Mouse (Mus musculus) intestine, postnatal 0 days (tissue): ENCODE data around the gene Lgr4. TPM values are rescaled to one million over a fixed set of nuclear protein-coding genes. Genes with fewer than 3 reads are reported as not detected.

Experiments
- ATAC-seq: fragments of 200-750 bp; cut with Nextera tagmentation; 2 replicates; pipeline ENCODE4 v1.8.0; 2017; ENCODE audit warnings: mild to moderate bottlenecking, moderate TSS enrichment, moderate library complexity
- H3K27ac ChIP-seq: fragments of 300-500 bp; sonication (generic); 2 replicates; pipeline ENCODE4 v1.5.1; 2014; ENCODE audit warnings: mild to moderate bottlenecking, low read depth, low read length, moderate library complexity
- H3K27me3 ChIP-seq: fragments of 300-500 bp; sonication (generic); replicated peaks from 2 replicates; pipeline ENCODE4 v1.6.1; 2014; ENCODE audit warnings: low read length, mixed read lengths; ENCODE audit not compliant: control insufficient read depth, insufficient read depth
- H3K36me3 ChIP-seq: fragments of 300-500 bp; sonication (generic); 2 replicates; pipeline ENCODE4 v1.6.1; 2014; ENCODE audit warnings: mild to moderate bottlenecking, moderate library complexity; ENCODE audit not compliant: control insufficient read depth, insufficient read depth
- H3K4me1 ChIP-seq: fragments of 300-500 bp; sonication (generic); replicated peaks from 2 replicates; pipeline ENCODE4 v1.6.1; 2014; ENCODE audit warnings: antibody characterized with exemption, low read length, mixed read lengths; ENCODE audit not compliant: control insufficient read depth, insufficient read depth
- H3K4me2 ChIP-seq: fragments of 300-500 bp; sonication (generic); replicated peaks from 2 replicates; pipeline ENCODE4 v1.6.1; 2014; ENCODE audit warnings: low read depth, mild to moderate bottlenecking, moderate library complexity
- H3K4me3 ChIP-seq: fragments of 300-500 bp; sonication (generic); 2 replicates; pipeline ENCODE4 v1.5.1; 2014; ENCODE audit warnings: low read depth, low read length
- H3K9ac ChIP-seq: fragments of 300-500 bp; sonication (generic); 2 replicates; pipeline ENCODE4 v1.6.1; 2014; ENCODE audit warnings: mild to moderate bottlenecking, low read depth, low read length
- H3K9me3 ChIP-seq: fragments of 300-500 bp; sonication (generic); 2 replicates; pipeline ENCODE4 v1.6.1; 2016; ENCODE audit warnings: mixed run types; ENCODE audit not compliant: control insufficient read depth
- CTCF ChIP-seq: sonication (generic); IDR thresholded peaks from 2 replicates; pipeline ENCODE4 v1.5.1; 2016; ENCODE audit warnings: low read depth, mild to moderate bottlenecking, control low read depth, antibody characterized with exemption, moderate library complexity
- WGBS: fragments of 180-500 bp; shearing (Covaris S2); extraction: QIAGEN DNeasy Blood & Tissue Kit; methylation state at CpG from one replicate; pipeline ENCODE4 v1.1.7; 2014; 5-methylcytosine and 5-hydroxymethylcytosine counted together
- polyA plus RNA-seq: library from polyadenylated mRNA; unstranded; fragments of >200 nt; fragmentation: Nextera tagmentation; extraction: Ambion mirVana; gene quantifications from 2 replicates; pipeline ENCODE4 v1.2.1, GENCODE M21; 2015

Gene Lgr4
- polyA plus RNA-seq, 1 experiment from 2014 or later = 15.9 TPM

GRCm38 (mm10) chr2:110017616-110018505, 100.4 kb downstream of the Lgr4 start, which contains the start of gene Ccdc34:
Gene Ccdc34, plus strand, starts transcription at chr2:110017817.
- under 1% methylated on average over 55 of the region's 55 CpGs for WGBS
- Histone ChIP-seq H3K27me3 (no peaks in the 10 kb centered on the region), H3K4me3 (peak within 1 kb of the TSS; percentile 88), H3K4me1 (no peaks in the 10 kb centered on the region), H3K9me3 (no peaks in the 10 kb centered on the region), H3K4me2 (peak within 1 kb of the TSS; percentile 87), H3K9ac (peak within 1 kb of the TSS; percentile 79), H3K36me3 (peaks cover 5% of the 10 kb centered on the region; the same call in 1 of the 2 replicates), H3K27ac (peak within 1 kb of the TSS; percentile 50)
- no peak for TF ChIP-seq CTCF
- peak; percentile 98 for ATAC-seq

GRCm38 (mm10) chr2:110019656-110020055, 102.2 kb downstream of the Lgr4 start:
- 76% methylated on average over 4 of the region's 4 CpGs for WGBS
- no peak overlapping the region for H3K9ac ChIP-seq
- H3K4me3 ChIP-seq = no peak overlapping the region
- no peak overlapping the region; the same call in 1 of the 2 replicates for H3K4me2 ChIP-seq
- 0 out of 2 replicates have a peak, but pooled peaks cover 5% of the 10 kb centered on the region for H3K36me3 ChIP-seq
- ATAC-seq = no peak
- H3K27ac ChIP-seq = no peak overlapping the region
- H3K9me3 ChIP-seq = no peaks in the 10 kb centered on the region
- no peak for TF ChIP-seq CTCF
- H3K4me1 ChIP-seq = no peaks in the 10 kb centered on the region
- H3K27me3 ChIP-seq = no peaks in the 10 kb centered on the region

- Histone ChIP-seq H3K4me3 (no peak overlapping the region), H3K36me3 (0 out of 2 replicates have a peak, but pooled peaks cover 5% of the 10 kb centered on the region), H3K4me1 (no peaks in the 10 kb centered on the region), H3K9me3 (no peaks in the 10 kb centered on the region), H3K4me2 (no peak overlapping the region), H3K9ac (no peak overlapping the region), H3K27me3 (no peaks in the 10 kb centered on the region), H3K27ac (no peak overlapping the region)
- TF ChIP-seq CTCF = no peak
- ATAC-seq = no peak
- 40% methylated on average over 1 of the region's 1 CpGs for WGBS
Measured at GRCm38 (mm10) chr2:110020430-110020829, 103.0 kb downstream of the Lgr4 start.

GRCm38 (mm10) chr2:110036265-110036664, 118.8 kb downstream of the Lgr4 start:
- no peaks in the 10 kb centered on the region for H3K27me3 ChIP-seq
- ATAC-seq = no peak
- H3K9me3 ChIP-seq = no peaks in the 10 kb centered on the region
- no peak overlapping the region for H3K4me3 ChIP-seq
- peaks cover 14% of the 10 kb centered on the region for H3K36me3 ChIP-seq
- no peak for TF ChIP-seq CTCF
- 33% methylated on average over 4 of the region's 4 CpGs for WGBS
- no peak overlapping the region for H3K9ac ChIP-seq
- peak overlapping the region; percentile 27; the same call in 1 of the 2 replicates for H3K4me2 ChIP-seq
- H3K4me1 ChIP-seq = no peaks in the 10 kb centered on the region
- no peak overlapping the region for H3K27ac ChIP-seq

GRCm38 (mm10) chr2:110036665-110037064, 119.2 kb downstream of the Lgr4 start:
- Histone ChIP-seq H3K27me3 (no peaks in the 10 kb centered on the region), H3K36me3 (peaks cover 17% of the 10 kb centered on the region), H3K4me3 (no peak overlapping the region), H3K27ac (no peak overlapping the region), H3K9ac (no peak overlapping the region), H3K4me1 (no peaks in the 10 kb centered on the region), H3K4me2 (0 out of 2 replicates have a peak overlapping the region, but pooled peaks have one; percentile 27), H3K9me3 (no peaks in the 10 kb centered on the region)
- ATAC-seq = no peak
- TF ChIP-seq CTCF = no peak
- WGBS = 57% methylated on average over 4 of the region's 4 CpGs

- TF ChIP-seq CTCF = no peak
- Histone ChIP-seq H3K36me3 (peaks cover 18% of the 10 kb centered on the region), H3K27ac (no peak overlapping the region), H3K4me2 (no peak overlapping the region), H3K4me3 (no peak overlapping the region), H3K27me3 (no peaks in the 10 kb centered on the region), H3K9ac (no peak overlapping the region), H3K4me1 (no peaks in the 10 kb centered on the region), H3K9me3 (no peaks in the 10 kb centered on the region)
- 69% methylated on average over 2 of the region's 2 CpGs for WGBS
- no peak for ATAC-seq
Measured at GRCm38 (mm10) chr2:110037221-110037620, 119.8 kb downstream of the Lgr4 start.
